Mouse (Mus musculus) MN1 (cell line): Measurements from ENCODE around the gene Nfam1.
A peak's percentile ranks its signal among the peaks of the same experiment; 100 is the strongest.
"Not testable (repeated sequence)": the region's sequence is repeated elsewhere in the genome, so short reads cannot be mapped to it uniquely, and the experiment has no call there.

ENCODE experiments used
- DNase-seq: peaks from one replicate; pipeline ENCODE4 v3.0.0-alpha.2; 2016; ENCODE audit warnings: low spot score

Gene Nfam1

DNA sequence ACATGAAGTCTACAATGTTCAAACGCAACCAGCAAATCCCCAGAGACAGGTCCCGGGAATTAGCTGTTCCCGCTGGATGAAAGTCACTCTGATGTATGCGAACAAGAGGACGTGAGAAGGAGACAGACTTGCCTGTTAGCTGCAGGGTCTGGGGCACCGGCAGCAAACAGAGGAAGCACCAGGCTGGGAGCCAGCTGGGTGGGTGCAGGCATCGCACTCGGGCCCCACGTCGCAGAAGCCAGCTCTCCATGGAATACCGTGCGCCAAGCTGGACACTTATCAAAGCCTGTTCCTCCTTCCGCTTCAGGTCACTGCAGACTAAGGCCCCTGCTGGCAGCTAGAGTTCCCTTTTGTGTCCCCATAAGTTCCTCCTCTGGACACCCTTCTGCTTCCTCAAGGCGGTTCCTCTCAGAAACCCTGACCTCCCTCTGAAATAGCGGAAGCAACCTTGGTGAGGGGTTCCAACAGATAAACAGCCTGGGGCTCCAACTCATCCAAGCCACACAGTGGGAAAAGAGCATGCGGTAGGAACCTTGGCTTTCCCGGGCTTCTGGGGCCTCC is at the start of gene Nfam1:
Nfam1 (minus strand) TSS at position 326 of the 561 bp plus-strand sequence.
- no peak for DNase-seq

DNA sequence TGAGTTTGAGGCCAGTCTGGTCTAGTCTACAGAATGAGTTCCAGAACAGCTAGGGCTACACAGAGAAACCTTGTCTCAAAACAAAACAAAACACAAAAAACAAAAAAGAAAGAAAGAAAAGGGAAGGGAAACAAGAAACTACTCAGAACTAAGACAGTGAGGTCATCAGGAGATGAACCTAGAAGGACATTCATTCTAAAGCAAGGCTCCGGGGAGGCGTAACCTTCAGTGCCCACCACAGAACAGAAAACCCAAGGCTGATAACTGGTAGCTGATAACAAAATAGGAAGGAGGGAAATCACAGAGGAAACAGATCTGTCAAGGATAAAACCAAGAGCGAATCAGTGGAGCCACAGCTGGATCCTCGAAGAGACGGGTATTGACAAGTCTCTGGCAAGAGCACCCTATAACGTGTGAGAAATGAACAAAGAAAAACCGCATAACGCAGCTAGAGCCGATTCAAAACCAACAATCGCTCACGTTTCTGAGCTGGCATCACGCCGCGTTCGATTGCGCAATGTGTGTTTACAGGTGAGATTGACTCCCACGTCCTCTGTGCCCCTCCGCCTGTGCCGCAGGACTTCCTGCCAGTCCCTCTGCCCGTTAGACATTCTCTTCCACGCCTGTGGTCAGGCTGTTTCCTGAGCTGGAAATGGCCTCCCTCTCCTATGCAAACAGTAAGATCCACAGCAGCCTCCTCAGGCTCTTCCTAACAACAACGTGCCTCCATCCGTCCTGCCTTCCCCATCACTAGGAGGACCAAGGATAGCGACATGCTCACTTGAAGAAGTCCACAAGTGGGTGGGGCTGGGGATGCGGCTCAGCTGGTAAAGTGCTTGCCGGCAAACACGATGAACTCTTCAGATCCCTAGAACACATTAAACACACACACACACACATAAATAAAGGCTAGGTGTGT is 42.8 kb upstream of the Nfam1 start:
- no peak for DNase-seq

DNA sequence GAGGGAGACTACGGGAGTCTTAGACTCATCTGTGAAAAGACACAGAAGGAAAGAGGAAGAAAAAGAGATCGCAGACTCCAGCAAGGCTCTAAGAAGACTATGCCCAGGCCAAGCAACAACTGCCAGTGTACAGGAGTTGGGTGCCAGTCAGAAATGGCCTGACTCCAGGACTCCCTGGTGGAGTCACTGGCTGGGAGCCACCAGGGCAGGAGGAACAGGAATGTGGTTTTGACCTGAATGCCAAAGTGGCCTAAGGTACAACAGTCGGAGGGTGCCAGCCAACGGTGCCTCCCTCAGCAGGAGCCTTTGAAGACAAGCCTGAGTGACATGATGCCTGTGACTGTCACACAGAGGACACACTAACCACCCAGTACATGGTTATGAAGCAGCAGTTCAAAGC is 41.1 kb upstream of the Nfam1 start:
- DNase-seq = no peak

DNA sequence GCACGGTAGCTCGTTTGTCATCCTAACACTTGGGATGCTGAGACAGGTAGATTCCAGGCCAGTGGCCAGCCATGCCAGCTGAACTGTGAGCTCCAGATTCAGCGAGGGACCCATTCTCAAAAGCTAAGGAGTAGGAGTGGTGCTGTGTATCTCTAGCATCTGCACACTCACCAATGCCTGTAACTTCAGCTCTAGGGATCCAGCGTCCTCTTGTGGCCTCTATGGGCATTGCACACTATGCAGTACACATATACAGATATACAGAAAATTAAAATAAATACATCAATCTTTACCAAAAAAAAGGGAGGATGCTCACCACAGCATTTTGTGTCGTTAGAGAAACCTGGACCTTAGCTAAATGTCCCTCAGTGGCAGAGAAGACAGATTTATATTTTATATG is 38.6 kb upstream of the Nfam1 start:
- DNase-seq = no peak

DNA sequence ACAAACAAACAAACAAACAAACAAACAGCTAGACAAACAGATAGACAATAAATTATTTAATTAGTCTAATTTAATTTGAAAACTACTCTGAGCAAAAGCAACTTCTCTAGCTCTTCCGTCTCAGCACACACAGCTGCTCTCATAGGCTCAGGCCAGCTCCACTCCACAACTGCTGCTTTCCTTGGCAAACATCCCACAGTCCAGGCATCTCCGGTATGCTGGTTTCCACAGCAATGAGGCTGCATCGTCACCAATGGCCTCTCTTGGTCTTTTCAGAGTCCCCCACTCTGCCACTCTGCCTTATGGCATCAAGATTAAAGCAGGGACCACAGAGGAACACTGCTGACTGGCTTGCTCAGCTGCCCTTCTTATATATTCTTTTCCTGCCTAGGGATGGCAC is 37.8 kb upstream of the Nfam1 start:
- peak; percentile 51 for DNase-seq

DNA sequence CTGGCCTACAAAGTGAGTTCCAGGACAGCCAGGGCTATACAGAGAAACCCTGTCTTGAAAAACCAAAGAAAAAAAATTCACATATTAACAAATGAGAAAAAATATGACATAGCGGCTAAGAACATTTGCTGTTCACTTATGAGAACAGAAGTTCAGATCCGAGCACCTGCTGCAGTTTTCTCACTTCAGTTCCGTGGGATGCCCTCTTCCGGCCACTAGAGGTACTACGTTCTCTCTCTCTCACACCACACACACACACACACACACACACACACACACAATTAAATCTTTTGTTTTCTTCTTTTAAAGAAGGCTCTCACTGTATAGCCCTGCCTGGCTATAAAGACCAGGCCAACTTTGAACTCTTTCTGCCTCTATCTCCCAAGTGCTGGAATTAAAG is 35.2 kb upstream of the Nfam1 start:
- DNase-seq = no peak

DNA sequence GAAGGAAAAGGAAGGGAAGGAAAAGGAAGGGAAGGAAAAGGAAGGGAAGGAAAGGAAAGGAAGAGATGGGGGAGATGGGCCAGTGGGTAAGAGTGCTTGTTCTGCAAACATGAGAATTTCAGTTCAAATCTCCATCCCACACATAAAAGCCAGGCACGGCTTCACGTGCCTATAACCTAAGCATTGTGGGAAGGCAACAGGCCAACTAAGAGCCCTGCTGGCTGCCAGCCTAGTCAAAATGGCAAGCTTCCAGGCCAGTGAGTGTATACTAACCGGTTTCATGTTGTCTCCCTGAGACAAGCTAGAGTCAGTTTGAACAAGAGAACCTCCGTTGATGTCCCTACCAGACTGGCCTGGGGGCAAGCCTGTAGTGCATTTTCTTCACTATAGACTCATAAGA is 32.4 kb upstream of the Nfam1 start:
- DNase-seq = peak; percentile 84

DNA sequence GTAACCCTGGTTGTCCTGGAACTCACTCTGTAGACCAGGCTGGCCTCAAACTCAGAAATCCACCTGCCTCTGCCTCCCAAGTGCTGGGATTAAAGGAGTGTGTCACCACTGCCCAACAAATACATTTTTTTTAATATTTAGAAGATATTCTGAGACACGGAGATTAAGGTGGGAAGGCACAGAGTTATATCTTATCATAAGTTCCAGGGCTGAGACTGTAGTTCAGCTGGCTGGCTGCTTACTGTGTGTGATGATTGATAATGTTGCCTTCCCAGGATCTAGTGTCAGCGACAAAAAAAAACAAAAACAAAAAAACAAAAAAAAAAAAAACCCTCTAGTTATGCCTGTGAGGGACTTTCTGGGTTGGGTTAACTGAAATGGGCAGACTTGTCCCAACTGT is 29.5 kb upstream of the Nfam1 start:
- not testable (repeated sequence) for DNase-seq

DNA sequence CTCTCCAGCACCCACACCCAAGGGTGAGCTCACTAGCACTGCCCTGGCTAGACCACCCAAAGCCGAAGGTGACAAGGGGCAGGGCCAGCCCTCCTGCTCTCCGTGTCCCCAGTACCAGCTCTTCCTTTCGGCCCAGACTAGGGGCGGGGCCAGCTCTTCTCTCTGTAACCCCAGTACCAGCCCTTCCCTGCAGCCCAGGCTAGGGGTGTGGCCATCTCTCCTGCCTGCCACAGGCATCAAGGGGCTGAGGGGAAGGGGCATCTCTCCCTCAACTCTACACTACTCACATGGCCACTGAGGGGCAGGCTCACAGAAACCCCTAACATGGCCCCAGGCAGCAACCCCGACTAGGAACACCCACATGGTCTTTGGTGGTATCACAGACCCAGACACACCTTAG is 28.6 kb upstream of the Nfam1 start:
- no peak for DNase-seq

DNA sequence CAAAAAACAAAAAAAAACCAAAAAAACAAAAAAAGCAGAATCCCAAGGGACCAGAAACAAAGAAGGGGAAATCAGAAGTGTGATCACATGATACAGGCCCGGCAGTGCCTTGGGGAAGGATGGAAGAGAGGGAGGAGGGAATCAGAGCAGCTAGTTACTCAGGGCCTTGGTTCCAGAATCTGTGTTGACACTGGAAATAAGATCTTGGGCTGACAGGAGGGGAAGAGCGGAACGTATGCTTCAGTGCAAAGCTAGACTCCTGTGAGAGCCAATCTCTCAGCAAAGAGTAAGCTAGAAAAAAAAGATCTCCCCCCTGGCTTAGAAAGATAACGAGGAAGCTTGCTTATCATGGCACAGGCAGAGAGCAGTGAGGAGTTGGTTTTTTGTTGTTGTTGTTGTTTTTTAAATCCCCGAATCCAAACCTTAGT is 26.1 kb upstream of the Nfam1 start:
- DNase-seq = peak; percentile 41

DNA sequence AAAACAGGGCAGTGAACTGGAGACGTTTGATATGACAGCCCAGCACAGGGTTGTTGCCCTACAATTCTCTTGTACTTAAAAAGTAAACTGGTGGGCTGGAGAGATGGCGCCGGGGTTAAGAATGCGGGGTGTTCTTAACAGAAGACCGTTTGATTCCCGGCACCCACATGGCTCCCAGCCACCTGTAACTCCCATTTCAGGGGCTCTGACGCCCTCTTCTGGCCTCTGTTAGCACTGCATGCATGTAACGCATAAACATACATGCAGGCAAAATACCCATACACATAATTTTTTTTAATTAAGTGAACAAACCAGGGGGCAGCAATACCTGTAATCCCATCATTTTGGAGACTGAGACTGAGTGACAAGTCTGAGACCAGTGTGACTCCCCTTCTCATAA is 24.4 kb upstream of the Nfam1 start:
- no peak for DNase-seq

DNA sequence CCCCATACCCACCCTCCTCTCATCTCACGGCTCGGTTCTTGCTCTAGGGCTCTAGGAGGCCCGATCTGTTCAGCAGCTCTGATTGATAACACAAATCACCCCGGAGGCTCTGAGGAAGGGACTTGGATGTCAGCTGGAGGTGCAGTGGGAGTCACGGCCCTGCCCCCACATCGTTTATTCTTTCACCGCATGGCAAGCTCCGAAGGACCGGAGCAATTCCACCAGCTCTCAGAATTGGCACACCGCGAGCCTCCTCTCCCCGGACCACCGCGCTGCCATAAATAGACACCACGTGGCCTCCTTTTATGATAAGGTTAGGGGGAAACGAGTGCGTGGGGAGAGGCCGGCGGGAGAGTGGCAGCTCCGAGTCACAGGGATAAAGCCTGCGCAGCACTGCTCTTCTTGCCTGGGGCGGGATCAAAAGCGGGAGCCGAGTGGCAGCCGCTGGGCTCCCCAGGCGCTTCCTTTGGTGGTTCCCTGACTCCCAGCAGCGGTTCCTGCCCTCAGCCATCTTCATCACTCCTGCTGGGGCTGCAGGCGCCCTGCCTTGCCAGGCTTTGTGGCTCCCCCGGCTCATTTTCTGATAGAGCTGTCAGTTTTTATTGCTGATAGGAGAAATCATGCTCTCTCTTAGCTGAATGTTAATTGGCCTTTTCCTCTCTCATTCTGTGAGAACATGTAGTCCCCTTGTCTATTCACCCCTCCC is 23.4 kb upstream of the Nfam1 start:
- DNase-seq = peak; percentile 57

DNA sequence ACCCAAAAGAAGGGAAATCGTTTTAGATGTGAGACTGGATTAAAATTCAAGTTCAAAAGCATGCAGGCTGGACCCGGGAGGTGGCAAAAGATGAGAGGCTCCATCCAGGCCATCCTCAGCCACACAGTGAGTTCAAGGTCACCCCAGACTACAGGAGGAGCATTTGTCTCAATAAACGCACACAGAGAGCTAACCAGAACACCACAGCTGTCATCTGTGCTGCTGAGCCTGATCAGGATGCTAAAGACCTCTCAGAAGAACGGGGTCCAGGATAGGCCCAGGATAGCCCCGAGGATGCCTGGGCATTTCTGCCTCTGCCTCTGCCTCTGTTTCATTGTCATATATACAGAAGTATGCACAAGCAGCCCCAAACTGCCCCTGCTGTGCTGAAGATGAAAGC is 22.5 kb upstream of the Nfam1 start:
- DNase-seq = no peak

DNA sequence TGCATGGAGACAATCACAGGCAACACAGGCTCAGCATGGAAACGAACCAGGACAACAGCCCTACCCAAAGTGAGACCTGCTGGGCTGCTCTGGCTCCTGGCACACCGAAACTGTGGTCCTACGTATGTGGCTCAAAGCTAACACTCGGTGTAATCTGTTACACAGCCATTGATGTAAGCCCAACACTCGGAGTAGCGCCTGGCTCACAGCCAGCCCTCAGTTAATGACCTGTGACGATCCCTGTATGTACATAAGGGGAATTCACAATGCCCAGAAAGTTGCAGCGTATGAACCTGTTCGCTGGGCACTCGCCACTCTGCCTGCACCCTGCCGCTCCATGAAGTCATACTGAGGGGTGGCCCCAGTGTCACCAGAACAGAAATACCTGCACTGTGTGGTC is 20.2 kb upstream of the Nfam1 start:
- peak; percentile 72 for DNase-seq

DNA sequence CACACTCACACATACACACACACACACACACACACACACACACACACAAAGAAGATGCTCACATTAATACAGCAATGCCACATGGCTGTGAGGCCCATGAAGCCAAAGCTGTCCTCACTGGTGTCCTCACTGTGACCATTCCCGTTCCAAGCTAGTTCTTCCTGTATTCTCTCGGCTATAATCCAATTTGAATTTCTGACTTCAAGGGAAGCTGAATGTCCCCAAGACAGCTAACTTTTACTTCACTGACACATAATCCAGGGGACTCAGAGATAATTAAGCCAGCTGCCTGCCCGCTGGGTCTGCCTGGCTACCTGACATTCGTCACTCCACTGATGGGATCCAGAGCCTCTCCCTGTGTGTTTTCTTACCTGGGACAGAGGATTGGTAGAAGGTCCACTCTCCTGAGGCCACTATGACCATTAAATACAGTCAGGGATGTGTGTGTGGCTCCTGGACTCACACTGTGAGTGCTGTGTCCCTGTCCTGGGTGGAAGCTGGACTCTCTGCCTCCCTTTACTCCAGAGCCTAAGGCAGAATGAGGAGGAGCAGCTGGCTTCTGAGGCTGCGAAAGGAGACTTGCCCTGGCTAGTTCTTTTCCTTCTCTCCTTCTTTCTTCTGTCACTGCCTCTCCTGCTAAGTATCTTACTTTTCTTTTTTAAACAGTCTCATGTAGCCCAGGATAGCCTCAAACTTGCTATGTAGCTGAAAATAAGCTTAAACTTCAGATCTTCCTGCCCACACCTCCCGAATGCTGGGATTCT is 19.4 kb upstream of the Nfam1 start:
- DNase-seq = peak; percentile 19

DNA sequence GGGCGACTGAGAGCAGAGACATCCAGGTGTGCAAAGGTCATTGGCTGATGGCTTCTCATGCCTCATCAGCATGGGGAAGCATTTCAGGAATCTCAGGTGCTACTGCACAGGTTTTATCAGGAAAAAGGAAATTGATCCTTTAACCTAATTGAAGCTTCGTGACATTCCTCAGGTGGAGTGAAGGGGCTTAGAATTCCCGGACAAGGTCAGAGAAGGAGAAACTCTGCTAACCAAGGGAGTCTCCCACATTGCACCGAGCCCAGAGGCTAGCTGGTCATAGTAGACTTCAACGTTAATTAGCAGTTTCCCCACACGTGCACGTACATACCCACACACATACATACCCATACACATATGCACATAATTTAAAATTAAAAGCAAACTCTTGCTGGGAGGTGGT is 13.6 kb upstream of the Nfam1 start:
- DNase-seq = no peak

DNA sequence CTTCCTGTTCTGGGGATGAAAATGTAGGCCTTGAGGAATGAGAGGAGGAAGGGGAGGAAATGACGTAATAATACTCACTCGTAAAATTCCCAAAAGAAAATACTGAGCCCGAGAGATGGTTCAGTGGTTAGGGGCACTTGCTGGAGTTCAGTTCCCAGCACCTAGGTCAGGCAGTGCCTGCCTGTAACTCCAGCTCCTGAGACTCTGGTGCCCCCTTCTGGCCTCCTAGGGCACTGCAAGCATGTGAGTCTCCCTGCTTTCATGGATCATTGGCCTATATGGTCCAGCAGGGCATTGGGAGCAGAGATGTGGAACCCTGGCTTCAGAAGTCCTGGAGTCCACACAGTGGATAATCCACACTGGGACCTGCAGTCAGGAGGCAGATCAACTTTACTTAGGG is 13.2 kb upstream of the Nfam1 start:
- DNase-seq = no peak

DNA sequence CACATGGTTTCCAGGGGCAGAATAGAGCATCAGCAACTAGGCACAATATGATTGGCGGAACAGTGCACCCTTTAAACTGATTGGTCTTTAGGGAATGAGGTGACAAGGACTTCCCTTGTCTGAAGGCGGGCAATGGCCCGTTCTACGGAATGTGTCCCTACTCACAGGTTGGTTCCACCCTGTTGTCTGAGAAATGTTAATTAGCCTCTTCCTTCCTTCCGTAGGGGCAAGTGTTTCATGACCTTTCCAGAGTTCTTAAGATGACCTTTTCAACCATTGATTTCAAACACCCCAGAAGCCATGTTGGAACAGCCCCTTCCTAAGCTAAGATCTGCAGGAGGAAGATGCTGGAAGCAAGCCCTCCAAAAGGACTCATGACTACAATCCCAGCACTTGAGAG is 12.5 kb upstream of the Nfam1 start:
- not testable (repeated sequence) for DNase-seq

DNA sequence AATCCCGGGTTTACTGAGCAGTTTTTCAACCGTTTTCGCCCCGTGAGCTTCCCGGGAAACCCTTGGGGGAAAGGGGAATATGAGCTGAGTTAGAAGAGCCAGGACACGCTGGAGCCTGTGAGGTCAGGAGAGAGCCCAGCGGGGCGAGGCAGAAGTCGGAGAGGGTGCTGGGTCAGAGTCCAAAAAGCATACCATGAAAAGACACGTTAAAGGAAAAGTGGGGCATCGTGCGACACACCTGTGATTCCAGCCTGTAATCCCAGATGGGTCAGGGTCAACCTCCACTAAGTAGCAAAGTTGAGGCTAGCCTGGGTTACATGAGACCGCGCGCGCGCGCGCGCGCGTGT is 10.2 kb upstream of the Nfam1 start:
- DNase-seq = no peak

DNA sequence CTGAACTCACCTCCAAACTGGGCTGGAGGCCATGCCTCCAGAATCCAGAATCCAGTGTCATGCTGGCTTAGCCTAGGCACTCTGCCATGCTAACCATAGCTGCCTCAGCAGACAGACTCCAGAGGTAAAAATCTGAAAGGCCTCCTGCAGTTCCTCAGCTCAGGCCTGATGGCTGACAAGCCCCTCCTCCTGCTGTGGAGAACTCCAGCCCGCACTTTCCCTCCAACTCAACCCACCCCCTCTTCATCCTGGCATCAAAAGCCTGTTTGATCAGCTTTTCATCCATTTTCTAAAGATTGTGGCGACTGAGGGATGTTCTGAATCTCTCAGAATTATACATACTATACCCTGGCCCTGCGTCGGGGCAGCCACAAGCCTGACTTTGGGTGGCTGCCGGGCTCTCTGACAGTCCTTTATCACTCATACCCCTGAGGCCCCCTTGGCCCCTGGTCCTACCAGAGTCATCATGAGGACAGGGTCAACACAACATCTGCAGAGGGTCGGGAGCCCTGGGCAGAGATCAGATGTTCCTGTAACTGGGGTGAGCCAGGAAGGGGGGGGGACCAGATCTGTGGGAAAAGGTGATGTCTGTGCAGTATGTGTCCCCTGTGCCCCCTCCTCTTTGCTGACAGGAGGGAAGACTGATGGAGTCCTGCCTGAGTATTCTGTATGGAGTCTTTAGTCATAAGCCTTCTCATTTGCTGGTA is 9.7 kb upstream of the Nfam1 start:
- peak; percentile 69 for DNase-seq

DNA sequence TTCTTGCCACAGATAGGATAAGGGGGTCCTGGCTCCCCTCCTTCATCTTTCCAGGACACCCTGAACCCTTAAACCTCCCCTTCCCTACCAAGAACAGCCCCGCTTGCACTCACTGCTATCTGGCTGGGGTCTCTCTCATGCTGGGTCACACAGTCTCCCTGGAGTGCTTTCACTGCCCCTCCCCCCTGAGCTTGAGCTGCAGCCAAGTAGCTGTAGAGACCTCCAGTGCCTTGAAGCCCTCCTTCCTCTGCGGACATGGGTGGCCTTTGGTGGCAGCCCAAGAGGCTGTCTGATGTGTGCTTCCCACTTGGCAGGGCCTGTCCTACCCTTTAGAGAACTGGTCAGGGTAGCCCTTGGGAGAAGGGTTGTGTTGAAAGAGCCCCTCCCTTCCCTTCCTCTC is 7.0 kb upstream of the Nfam1 start:
- DNase-seq = no peak

DNA sequence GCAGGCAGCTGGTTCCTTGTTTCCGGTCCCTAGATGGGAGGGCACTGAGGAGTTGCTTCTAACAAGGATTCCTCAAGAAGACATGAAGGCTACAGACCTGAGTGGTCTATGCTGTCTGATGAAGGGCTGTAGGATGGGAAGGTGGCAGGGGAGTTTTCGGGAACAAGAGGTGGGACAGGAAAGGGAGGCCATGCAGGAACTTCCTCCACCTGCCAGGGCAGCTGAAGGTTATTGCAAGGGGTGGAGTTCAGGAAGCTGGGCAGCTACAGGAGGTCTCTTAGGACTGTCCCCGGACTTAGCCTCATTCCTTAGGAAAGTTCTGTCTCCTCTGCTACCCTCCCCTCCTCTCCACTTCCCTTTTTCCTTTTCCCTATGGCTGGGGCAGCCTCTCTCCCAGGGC is 5.7 kb upstream of the Nfam1 start:
- no peak for DNase-seq
